Comparison of ENCODE assay signal across 20 mouse cellular contexts in the genomic region with DNA sequence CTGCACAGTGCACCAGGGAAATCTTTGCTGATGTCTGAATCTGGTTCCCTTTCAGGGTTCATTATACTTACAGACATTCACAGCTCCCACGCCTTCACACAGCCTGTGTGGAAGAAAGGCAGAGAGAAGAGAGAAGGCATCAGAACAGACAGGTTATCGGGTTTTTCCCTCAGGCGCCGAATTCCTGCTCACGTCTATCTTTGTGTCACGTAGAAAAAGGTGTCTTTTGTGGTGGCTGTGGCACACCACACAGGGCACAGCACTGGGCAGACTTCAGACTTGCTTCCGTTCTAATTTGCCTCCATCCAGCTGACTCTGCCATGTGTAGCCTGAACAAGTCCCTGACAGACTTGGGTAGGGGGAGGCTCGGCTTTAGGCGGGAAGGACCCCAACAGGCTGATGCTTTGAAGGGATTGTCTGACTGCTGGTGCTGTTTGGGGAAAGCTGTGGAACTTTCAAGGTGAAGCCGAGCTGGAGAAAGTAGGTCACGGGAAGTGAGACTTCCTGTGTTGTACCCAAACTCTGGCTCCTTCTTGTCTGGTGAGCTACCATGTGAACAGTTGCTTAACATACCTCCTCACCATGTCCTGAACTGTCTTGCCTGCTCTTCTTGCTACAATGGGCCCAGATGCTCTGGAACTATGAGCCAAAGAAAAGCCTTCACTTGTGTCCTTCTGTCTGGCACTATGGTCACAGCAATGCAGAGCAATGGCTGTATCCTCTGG. TPM values are rescaled to one million over a fixed set of nuclear protein-coding genes. Genes with fewer than 3 reads are reported as not detected.
A peak's percentile ranks its signal among the peaks of the same experiment; 100 is the strongest.
DNase-seq lines count a peak whose midpoint lies in the region; ATAC-seq and TF ChIP-seq lines count a peak whose summit lies in the region.
"Had no signal": no experiment of that assay in that cellular context is flagged by ENCODE, and none has a peak within 500 bp of the region (broad histone marks: within the 10 kb centered on the region; RNA-seq: fewer than 3 reads in every experiment).

No protein-coding gene starts in this region.

- intact Hi-C loops in left cerebral cortex, postnatal 14 days (cut with DNase I): no loop called here

- no peak for TF ChIP-seq POLR2A in bone marrow, adult 2 months (IDR thresholded peaks at IDR 0.05; ENCODE audit: borderline replicate concordance, control insufficient read depth, low read depth, low read length)
- no peak for TF ChIP-seq POLR2A in thymus, adult 2 months (IDR thresholded peaks at IDR 0.05; ENCODE audit: control insufficient read depth, extremely low read depth, insufficient read depth, low read length, poor library complexity)

- TF ChIP-seq CTCF in bone marrow, adult 2 months (IDR thresholded peaks at IDR 0.05; ENCODE audit: control insufficient read depth, insufficient read depth, low read length): no peak
- no peak for TF ChIP-seq CTCF in thymus, adult 2 months (IDR thresholded peaks at IDR 0.05; ENCODE audit: borderline replicate concordance, control insufficient read depth, extremely low read depth, insufficient read depth, low read length, poor library complexity)
- no peak for TF ChIP-seq CTCF in intestine, postnatal 0 days (IDR thresholded peaks at IDR 0.05; ENCODE audit: low read depth)

- H3K9ac ChIP-seq in intestine, postnatal 0 days (ENCODE audit: low read depth, low read length): no peak overlapping the region
- H3K9ac ChIP-seq: heart, embryonic 12.5 days; kidney, embryonic 15.5 days; midbrain, embryonic 12.5 days had no signal

- no peaks in the 10 kb centered on the region for H3K9me3 ChIP-seq in embryonic facial prominence, embryonic 10.5 days
- H3K9me3 ChIP-seq in intestine, postnatal 0 days (ENCODE audit: control insufficient read depth): no peaks in the 10 kb centered on the region
- H3K9me3 ChIP-seq: heart, embryonic 12.5 days; kidney, embryonic 15.5 days; midbrain, embryonic 12.5 days had no signal

- H3K36me3 ChIP-seq in thymus, adult 2 months (ENCODE audit: control insufficient read depth, insufficient read depth, low read length): no peaks in the 10 kb centered on the region
- no peaks in the 10 kb centered on the region for H3K36me3 ChIP-seq in embryonic facial prominence, embryonic 10.5 days (replicated peaks)
- H3K36me3 ChIP-seq in intestine, postnatal 0 days (ENCODE audit: control insufficient read depth, insufficient read depth): no peaks in the 10 kb centered on the region
- H3K36me3 ChIP-seq: heart, embryonic 12.5 days; kidney, embryonic 15.5 days; midbrain, embryonic 12.5 days had no signal

- H3K27ac ChIP-seq in bone marrow, adult 2 months (ENCODE audit: control insufficient read depth, insufficient read depth, low read depth, low read length, poor library complexity): peak overlapping the region; percentile 82
- peak overlapping the region; percentile 40; the same call in 1 of the 2 replicates for H3K27ac ChIP-seq in thymus, adult 2 months (ENCODE audit: control insufficient read depth, insufficient read depth, low read length)
- H3K27ac ChIP-seq in embryonic facial prominence, embryonic 10.5 days (replicated peaks): no peak overlapping the region
- no peak overlapping the region for H3K27ac ChIP-seq in intestine, postnatal 0 days (ENCODE audit: low read depth, low read length)
- H3K27ac ChIP-seq: gastrocnemius, adult 2 months; kidney, embryonic 15.5 days; midbrain, embryonic 12.5 days had no signal

- DNase-seq in layer of hippocampus, adult 9-11 months: peak; percentile 19
- no peak for DNase-seq in layer of hippocampus, postnatal 10 days (ENCODE audit: low spot score in 2 of 2)
- DNase-seq in left cerebral cortex, postnatal 14 days (ENCODE audit: low spot score in 2 of 2): peak; percentile 36 to 44
- peak; percentile 57 for DNase-seq in thymus, adult 2 months
- DNase-seq in embryonic facial prominence, embryonic 10.5 days (ENCODE audit: low spot score): no peak
- DNase-seq in lung, adult 18-20 months: no peak
- DNase-seq: cerebellum, adult 9-11 months; gastrocnemius, adult 2 months had no signal

- WGBS in bone marrow, adult 2 months: 31% methylated on average over 11 of the region's 11 CpGs
- 12% methylated on average over 11 of the region's 11 CpGs for WGBS in thymus, adult 2 months
- 77% methylated on average over 11 of the region's 11 CpGs for WGBS in embryonic facial prominence, embryonic 10.5 days
- 88% methylated on average over 11 of the region's 11 CpGs for WGBS in intestine, postnatal 0 days

- no peaks in the 10 kb centered on the region for H3K27me3 ChIP-seq in thymus, adult 2 months (ENCODE audit: control insufficient read depth, insufficient read depth, low read length)
- H3K27me3 ChIP-seq in embryonic facial prominence, embryonic 10.5 days (replicated peaks; ENCODE audit: low read depth, poor library complexity, severe bottlenecking): peaks cover 4% of the 10 kb centered on the region; the same call in 1 of the 2 replicates
- no peaks in the 10 kb centered on the region for H3K27me3 ChIP-seq in intestine, postnatal 0 days (replicated peaks; ENCODE audit: control insufficient read depth, insufficient read depth, low read length)
- H3K27me3 ChIP-seq: kidney, embryonic 15.5 days; midbrain, embryonic 12.5 days had no signal

- H3K4me1 ChIP-seq in bone marrow, adult 2 months (ENCODE audit: control insufficient read depth, insufficient read depth, low read length): peaks cover 16% of the 10 kb centered on the region
- peaks cover 40% of the 10 kb centered on the region for H3K4me1 ChIP-seq in thymus, adult 2 months (replicated peaks; ENCODE audit: control insufficient read depth, insufficient read depth, low read length)
- peaks cover 11% of the 10 kb centered on the region; the same call in 1 of the 2 replicates for H3K4me1 ChIP-seq in embryonic facial prominence, embryonic 10.5 days
- H3K4me1 ChIP-seq in intestine, postnatal 0 days (replicated peaks; ENCODE audit: control insufficient read depth, insufficient read depth, low read length): no peaks in the 10 kb centered on the region
- H3K4me1 ChIP-seq: midbrain, embryonic 12.5 days had no signal

- H3K4me3 ChIP-seq in bone marrow, adult 2 months (replicated peaks; ENCODE audit: control insufficient read depth, low read depth, low read length): no peak overlapping the region
- H3K4me3 ChIP-seq in thymus, adult 2 months (ENCODE audit: control insufficient read depth, insufficient read depth, low read length): no peak overlapping the region
- H3K4me3 ChIP-seq in embryonic facial prominence, embryonic 10.5 days: no peak overlapping the region
- H3K4me3 ChIP-seq in intestine, postnatal 0 days (ENCODE audit: low read depth, low read length): no peak overlapping the region
- H3K4me3 ChIP-seq: gastrocnemius, adult 2 months; heart, embryonic 12.5 days; kidney, embryonic 15.5 days; midbrain, embryonic 12.5 days had no signal

- H3K4me2 ChIP-seq in intestine, postnatal 0 days (replicated peaks; ENCODE audit: low read depth): no peak overlapping the region
- H3K4me2 ChIP-seq: heart, embryonic 12.5 days; kidney, embryonic 15.5 days; liver, embryonic 11.5 days; midbrain, embryonic 12.5 days had no signal

- no peak for ATAC-seq in intestine, postnatal 0 days
- ATAC-seq: lung, postnatal 0 days had no signal

RNA-seq across cellular contexts. Expression of a gene that starts 5.2 kb away (rescaled TPM):
- total RNA-seq in layer of hippocampus, postnatal 10 days (2021): not detected
- 2.3 and 4.1 TPM in 2 replicates for polyA plus RNA-seq in bone marrow, adult 2 months (2011; ENCODE audit: insufficient read depth, insufficient read length, low replicate concordance, missing spikeins)
- total RNA-seq in left cerebral cortex, postnatal 14 days (2021): not detected
- 0.92 and 1.8 TPM in 2 replicates for polyA plus RNA-seq in thymus, adult 2 months (2012; rRNA removed)
- polyA plus RNA-seq in embryonic facial prominence, embryonic 10.5 days (2016; fragmentation: Nextera tagmentation; extraction: Ambion mirVana): not detected in 2 replicates
- polyA plus RNA-seq in intestine, postnatal 0 days (2015; fragmentation: Nextera tagmentation; extraction: Ambion mirVana): not detected in 2 replicates
- total RNA-seq: gastrocnemius, adult 2 months; layer of hippocampus, postnatal 25 days; MEL had no signal
- polyA plus RNA-seq: heart, embryonic 12.5 days; hindbrain, embryonic 11.5 days; kidney, embryonic 15.5 days; liver, embryonic 11.5 days; lung, postnatal 0 days; midbrain, embryonic 12.5 days; neural tube, embryonic 14.5 days; testis, adult 2 months had no signal

RNA-seq across cellular contexts. Expression of a gene that starts 12.8 kb away (rescaled TPM):
- under 1 TPM in 1 of 2 experiments, not detected in 1; 0.23 TPM for total RNA-seq in layer of hippocampus, postnatal 10 days (2021)
- polyA plus RNA-seq in bone marrow, adult 2 months (2011; ENCODE audit: insufficient read depth, insufficient read length, low replicate concordance, missing spikeins): 1.6 TPM in 1 of 2 replicates, not detected in the other
- total RNA-seq in left cerebral cortex, postnatal 14 days (2021): not detected
- polyA plus RNA-seq in thymus, adult 2 months (2012; rRNA removed): 0.18 and 0.35 TPM in 2 replicates
- not detected in 2 replicates for polyA plus RNA-seq in embryonic facial prominence, embryonic 10.5 days (2016; fragmentation: Nextera tagmentation; extraction: Ambion mirVana)
- polyA plus RNA-seq in intestine, postnatal 0 days (2015; fragmentation: Nextera tagmentation; extraction: Ambion mirVana): not detected in 2 replicates
- total RNA-seq: gastrocnemius, adult 2 months; layer of hippocampus, postnatal 25 days; MEL had no signal
- polyA plus RNA-seq: heart, embryonic 12.5 days; hindbrain, embryonic 11.5 days; kidney, embryonic 15.5 days; liver, embryonic 11.5 days; lung, postnatal 0 days; midbrain, embryonic 12.5 days; neural tube, embryonic 14.5 days had no signal

RNA-seq across cellular contexts. Expression of a gene that starts 22.5 kb away (rescaled TPM):
- total RNA-seq in layer of hippocampus, postnatal 10 days (2021): not detected
- not detected in 2 replicates for polyA plus RNA-seq in bone marrow, adult 2 months (2011; ENCODE audit: insufficient read depth, insufficient read length, low replicate concordance, missing spikeins)
- not detected for total RNA-seq in left cerebral cortex, postnatal 14 days (2021)
- 0.56 and 0.66 TPM in 2 replicates for polyA plus RNA-seq in thymus, adult 2 months (2012; rRNA removed)
- not detected in 2 replicates for polyA plus RNA-seq in embryonic facial prominence, embryonic 10.5 days (2016; fragmentation: Nextera tagmentation; extraction: Ambion mirVana)
- not detected in 2 replicates for polyA plus RNA-seq in intestine, postnatal 0 days (2015; fragmentation: Nextera tagmentation; extraction: Ambion mirVana)
- total RNA-seq: gastrocnemius, adult 2 months; layer of hippocampus, postnatal 25 days; MEL had no signal
- polyA plus RNA-seq: heart, embryonic 12.5 days; hindbrain, embryonic 11.5 days; kidney, embryonic 15.5 days; liver, embryonic 11.5 days; lung, postnatal 0 days; midbrain, embryonic 12.5 days; neural tube, embryonic 14.5 days; testis, adult 2 months had no signal

RNA-seq across cellular contexts. Expression of a gene that starts 31.0 kb away (rescaled TPM):
- not detected for total RNA-seq in layer of hippocampus, postnatal 10 days (2021)
- polyA plus RNA-seq in bone marrow, adult 2 months (2011; ENCODE audit: insufficient read depth, insufficient read length, low replicate concordance, missing spikeins): not detected in 2 replicates
- total RNA-seq in left cerebral cortex, postnatal 14 days (2021): not detected
- 0.17 and 0.24 TPM in 2 replicates for polyA plus RNA-seq in thymus, adult 2 months (2012; rRNA removed)
- not detected in 2 replicates for polyA plus RNA-seq in embryonic facial prominence, embryonic 10.5 days (2016; fragmentation: Nextera tagmentation; extraction: Ambion mirVana)
- not detected in 2 replicates for polyA plus RNA-seq in intestine, postnatal 0 days (2015; fragmentation: Nextera tagmentation; extraction: Ambion mirVana)
- total RNA-seq: gastrocnemius, adult 2 months; layer of hippocampus, postnatal 25 days; MEL had no signal
- polyA plus RNA-seq: heart, embryonic 12.5 days; hindbrain, embryonic 11.5 days; kidney, embryonic 15.5 days; liver, embryonic 11.5 days; lung, postnatal 0 days; midbrain, embryonic 12.5 days; testis, adult 2 months had no signal

RNA-seq across cellular contexts. Expression of a gene that starts 38.5 kb away (rescaled TPM):
- not detected for total RNA-seq in layer of hippocampus, postnatal 10 days (2021)
- not detected in 2 replicates for polyA plus RNA-seq in bone marrow, adult 2 months (2011; ENCODE audit: insufficient read depth, insufficient read length, low replicate concordance, missing spikeins)
- total RNA-seq in left cerebral cortex, postnatal 14 days (2021): not detected
- polyA plus RNA-seq in thymus, adult 2 months (2012; rRNA removed): not detected in 2 replicates
- polyA plus RNA-seq in embryonic facial prominence, embryonic 10.5 days (2016; fragmentation: Nextera tagmentation; extraction: Ambion mirVana): not detected in 2 replicates
- not detected in 2 replicates for polyA plus RNA-seq in intestine, postnatal 0 days (2015; fragmentation: Nextera tagmentation; extraction: Ambion mirVana)
- total RNA-seq: gastrocnemius, adult 2 months; layer of hippocampus, postnatal 25 days; MEL had no signal
- polyA plus RNA-seq: heart, embryonic 12.5 days; hindbrain, embryonic 11.5 days; liver, embryonic 11.5 days; midbrain, embryonic 12.5 days; neural tube, embryonic 14.5 days had no signal

Comparison
In these comparisons a context has a peak if more than half of its experiments do, and no peak if none do; other contexts are left out.
1. DNase-seq: peak in layer of hippocampus, adult 9-11 months (single experiment), left cerebral cortex, postnatal 14 days (2 of 2) and thymus, adult 2 months (single experiment); none in layer of hippocampus, postnatal 10 days (0 of 2), embryonic facial prominence, embryonic 10.5 days (single experiment) and lung, adult 18-20 months (0 of 2).
2. H3K27ac ChIP-seq: peak in bone marrow, adult 2 months (single experiment) and thymus, adult 2 months (single experiment); none in embryonic facial prominence, embryonic 10.5 days (single experiment) and intestine, postnatal 0 days (single experiment).